Mouse (Mus musculus): Measurements from ENCODE around the gene Mvb12b. TPM values are rescaled to one million over a fixed set of nuclear protein-coding genes. Genes with fewer than 3 reads are reported as not detected.

Mvb12b gene
- polyA plus RNA-seq, 1 experiment from 2014 or later, result 43.7 TPM

DNA sequence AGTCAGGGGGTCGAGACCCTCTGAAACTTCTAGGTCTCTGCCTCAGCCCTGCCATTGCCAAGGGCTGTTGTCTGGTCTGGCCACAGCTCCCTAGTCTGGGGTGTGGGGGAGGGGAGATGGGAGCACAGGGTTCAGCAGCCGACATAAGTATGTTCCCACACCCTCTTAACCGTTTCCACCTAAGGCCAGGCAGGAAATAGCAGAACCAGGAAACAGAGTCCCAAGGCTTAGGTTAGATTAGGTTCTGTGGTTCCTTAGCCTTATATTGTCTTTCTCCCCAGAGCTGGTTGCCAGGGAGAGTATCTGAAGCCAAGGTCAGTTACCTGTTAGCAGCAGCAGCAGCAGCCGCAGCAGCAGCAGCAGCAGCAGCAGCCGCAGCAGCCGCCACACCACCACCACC lies 160.5 kb downstream of the Mvb12b start:
- no peak overlapping the region for H3K27ac ChIP-seq (ENCODE audit: low read depth, low read length)
- 72% methylated on average over 6 of the region's 6 CpGs for WGBS
- DNase-seq (ENCODE audit: low spot score), result no peak

DNA sequence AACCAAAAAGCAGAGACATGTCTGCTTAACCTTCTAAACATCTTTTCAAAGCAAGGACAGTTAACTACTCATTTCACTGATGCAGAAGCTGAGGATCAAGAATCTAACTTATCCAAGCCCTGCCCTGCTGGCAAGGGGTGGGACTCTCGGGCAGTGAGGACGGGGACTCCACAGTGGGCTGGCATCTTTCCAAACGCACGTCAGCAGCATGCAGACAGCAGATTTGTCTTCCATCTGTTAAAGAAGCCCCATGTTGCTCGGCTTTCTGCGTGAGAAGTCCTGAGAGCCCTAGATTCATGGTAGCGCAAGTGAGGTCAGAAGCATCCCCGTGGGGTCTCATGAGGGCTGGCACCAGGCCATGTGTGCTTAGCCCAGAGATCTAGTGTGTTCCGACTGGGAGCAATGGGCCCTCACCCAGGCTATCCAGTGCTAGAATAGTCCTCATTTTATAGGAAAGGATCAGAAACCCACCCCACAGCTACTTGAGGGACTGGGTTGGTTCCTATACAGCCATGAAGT lies 167.3 kb downstream of the Mvb12b start:
- H3K4me2 ChIP-seq (ENCODE audit: low read depth), result no peak overlapping the region
- DNase-seq (ENCODE audit: low spot score) (no peak), ATAC-seq (ENCODE audit: insufficient read depth, low FRiP score, low TSS enrichment) (no peak)
- H3K4me1 ChIP-seq (ENCODE audit: control insufficient read depth, insufficient read depth, low read length), result peaks cover 10% of the 10 kb centered on the region
- H3K9ac ChIP-seq (ENCODE audit: low read length), result no peak overlapping the region
- H3K27ac ChIP-seq (ENCODE audit: low read depth, low read length), result no peak overlapping the region
- no peaks in the 10 kb centered on the region for H3K36me3 ChIP-seq (ENCODE audit: control insufficient read depth, insufficient read depth, low read length)
- no peak overlapping the region for H3K4me3 ChIP-seq (ENCODE audit: low read depth, low read length)
- whole genome bisulfite sequencing, result 41% methylated on average over 9 of the region's 9 CpGs
- no peaks in the 10 kb centered on the region for H3K27me3 ChIP-seq (ENCODE audit: control insufficient read depth, insufficient read depth, low read length)
- H3K9me3 ChIP-seq (ENCODE audit: control insufficient read depth, low read length), result no peaks in the 10 kb centered on the region

More for the DNA sequence above, 160.5 kb downstream of the Mvb12b start:
- Histone ChIP-seq H3K36me3 (ENCODE audit: control insufficient read depth, insufficient read depth, low read length) (no peaks in the 10 kb centered on the region), H3K4me2 (ENCODE audit: low read depth) (no peak overlapping the region), H3K4me1 (ENCODE audit: control insufficient read depth, insufficient read depth, low read length) (no peaks in the 10 kb centered on the region), H3K9me3 (ENCODE audit: control insufficient read depth, low read length) (no peaks in the 10 kb centered on the region), H3K9ac (ENCODE audit: low read length) (no peak overlapping the region), H3K27me3 (ENCODE audit: control insufficient read depth, insufficient read depth, low read length) (no peaks in the 10 kb centered on the region), H3K4me3 (ENCODE audit: low read depth, low read length) (no peak overlapping the region)
- ATAC-seq (ENCODE audit: insufficient read depth, low FRiP score, low TSS enrichment), result no peak

DNA sequence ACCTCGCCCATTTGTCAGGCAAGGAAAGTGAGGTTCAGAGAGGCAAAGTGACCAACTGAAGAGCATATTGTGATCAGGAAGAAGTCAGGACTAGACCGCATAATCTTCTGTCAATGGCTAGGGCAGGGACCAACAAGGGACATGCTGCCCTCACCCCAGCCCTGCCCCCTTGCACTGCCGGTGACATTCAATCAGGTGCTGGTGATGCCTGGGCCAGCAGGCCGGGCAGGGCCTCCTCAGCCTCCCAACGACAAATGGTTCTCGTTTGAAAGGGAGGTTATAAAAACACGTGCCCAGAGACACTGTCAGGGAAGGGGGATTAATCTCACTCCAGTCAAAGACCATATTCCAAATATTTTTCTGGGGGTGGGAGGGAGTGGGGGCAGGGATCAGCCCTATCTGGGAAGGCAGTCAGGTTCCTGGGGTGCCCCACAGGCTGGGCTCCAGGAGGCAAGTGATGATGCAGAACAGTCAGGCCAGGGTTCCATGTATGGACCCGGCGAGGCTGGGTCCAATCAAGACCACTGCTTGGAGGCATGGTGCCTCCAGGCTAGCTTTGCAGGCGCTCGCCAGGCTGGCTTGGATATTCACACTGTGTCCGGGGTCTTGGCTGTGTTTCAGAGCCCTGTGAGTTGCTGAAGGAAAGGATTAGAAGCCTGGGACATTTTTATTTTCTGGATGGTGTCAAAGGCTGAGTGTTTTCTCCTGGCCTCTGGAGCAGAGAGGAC lies 168.2 kb downstream of the Mvb12b start:
- H3K9me3 ChIP-seq (ENCODE audit: control insufficient read depth, low read length), result no peaks in the 10 kb centered on the region
- no peak overlapping the region for H3K9ac ChIP-seq (ENCODE audit: low read length)
- DNase-seq (ENCODE audit: low spot score) (no peak), ATAC-seq (ENCODE audit: insufficient read depth, low FRiP score, low TSS enrichment) (no peak)
- H3K27ac ChIP-seq (ENCODE audit: low read depth, low read length), result no peak overlapping the region
- H3K4me1 ChIP-seq (ENCODE audit: control insufficient read depth, insufficient read depth, low read length), result peaks cover 17% of the 10 kb centered on the region
- no peak overlapping the region for H3K4me3 ChIP-seq (ENCODE audit: low read depth, low read length)
- WGBS, result 39% methylated on average over 12 of the region's 12 CpGs
- no peaks in the 10 kb centered on the region for H3K27me3 ChIP-seq (ENCODE audit: control insufficient read depth, insufficient read depth, low read length)
- H3K36me3 ChIP-seq (ENCODE audit: control insufficient read depth, insufficient read depth, low read length), result no peaks in the 10 kb centered on the region
- no peak overlapping the region for H3K4me2 ChIP-seq (ENCODE audit: low read depth)

DNA sequence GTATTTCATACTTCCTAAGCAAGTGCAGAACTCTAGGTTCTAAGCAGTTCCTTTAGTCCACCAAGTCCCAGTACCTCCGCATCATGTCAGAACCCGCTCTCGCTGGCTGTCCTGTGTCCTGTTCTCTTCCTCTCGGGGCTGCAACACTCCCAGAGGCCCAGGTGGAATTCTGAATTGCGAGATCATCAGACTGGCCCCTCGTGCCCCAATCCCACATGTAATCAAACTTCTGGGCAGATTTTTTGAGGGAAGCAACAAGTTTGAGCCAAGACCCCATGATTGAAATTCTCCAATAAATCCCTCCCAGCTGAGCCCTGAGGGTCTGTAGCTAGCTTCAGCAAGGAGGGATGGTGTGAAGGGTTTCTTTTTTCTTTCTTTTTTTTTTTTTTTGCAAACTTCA lies 169.2 kb downstream of the Mvb12b start:
- no peak overlapping the region for H3K9ac ChIP-seq (ENCODE audit: low read length)
- H3K27me3 ChIP-seq (ENCODE audit: control insufficient read depth, insufficient read depth, low read length), result no peaks in the 10 kb centered on the region
- H3K4me2 ChIP-seq (ENCODE audit: low read depth), result no peak overlapping the region
- 58% methylated on average over 6 of the region's 6 CpGs for WGBS
- ATAC-seq (ENCODE audit: insufficient read depth, low FRiP score, low TSS enrichment) (no peak), DNase-seq (ENCODE audit: low spot score) (no peak)
- H3K4me1 ChIP-seq (ENCODE audit: control insufficient read depth, insufficient read depth, low read length), result peaks cover 22% of the 10 kb centered on the region
- H3K9me3 ChIP-seq (ENCODE audit: control insufficient read depth, low read length), result no peaks in the 10 kb centered on the region
- no peak overlapping the region for H3K4me3 ChIP-seq (ENCODE audit: low read depth, low read length)
- no peak overlapping the region for H3K27ac ChIP-seq (ENCODE audit: low read depth, low read length)
- H3K36me3 ChIP-seq (ENCODE audit: control insufficient read depth, insufficient read depth, low read length), result no peaks in the 10 kb centered on the region

DNA sequence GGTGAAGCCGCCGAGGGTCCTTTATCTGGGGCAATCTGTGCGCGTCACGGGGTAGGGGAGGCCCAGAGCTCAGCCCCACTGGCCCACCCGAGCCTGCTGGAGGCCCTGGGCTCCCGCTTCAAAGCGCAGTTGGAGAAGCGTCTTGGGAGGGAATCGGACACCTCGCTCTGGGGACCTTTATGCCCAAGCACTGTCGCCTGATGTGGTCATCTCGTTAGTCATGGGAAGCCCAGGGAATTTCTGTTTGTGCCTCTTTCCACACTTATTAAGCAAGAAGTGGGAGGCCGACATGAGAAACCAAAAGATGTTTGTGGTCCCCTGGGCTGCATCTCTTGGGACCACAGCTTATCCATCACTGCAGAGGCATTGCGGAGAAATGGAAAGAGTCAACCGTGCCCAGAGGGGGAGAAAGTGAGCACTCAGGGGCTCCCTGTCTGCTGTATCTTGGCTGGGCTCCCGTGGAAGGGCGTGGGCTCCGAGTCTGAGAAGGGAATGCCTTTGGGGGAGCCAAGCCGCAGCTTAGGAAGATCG lies 169.9 kb downstream of the Mvb12b start:
- Histone ChIP-seq H3K9ac (ENCODE audit: low read length) (no peak overlapping the region), H3K27ac (ENCODE audit: low read depth, low read length) (no peak overlapping the region), H3K27me3 (ENCODE audit: control insufficient read depth, insufficient read depth, low read length) (no peaks in the 10 kb centered on the region), H3K4me2 (ENCODE audit: low read depth) (peak overlapping the region; percentile 15), H3K4me1 (ENCODE audit: control insufficient read depth, insufficient read depth, low read length) (peaks cover 28% of the 10 kb centered on the region), H3K36me3 (ENCODE audit: control insufficient read depth, insufficient read depth, low read length) (no peaks in the 10 kb centered on the region), H3K4me3 (ENCODE audit: low read depth, low read length) (no peak overlapping the region), H3K9me3 (ENCODE audit: control insufficient read depth, low read length) (no peaks in the 10 kb centered on the region)
- DNase-seq (ENCODE audit: low spot score) (no peak), ATAC-seq (ENCODE audit: insufficient read depth, low FRiP score, low TSS enrichment) (no peak)
- WGBS, result 19% methylated on average over 21 of the region's 21 CpGs

DNA sequence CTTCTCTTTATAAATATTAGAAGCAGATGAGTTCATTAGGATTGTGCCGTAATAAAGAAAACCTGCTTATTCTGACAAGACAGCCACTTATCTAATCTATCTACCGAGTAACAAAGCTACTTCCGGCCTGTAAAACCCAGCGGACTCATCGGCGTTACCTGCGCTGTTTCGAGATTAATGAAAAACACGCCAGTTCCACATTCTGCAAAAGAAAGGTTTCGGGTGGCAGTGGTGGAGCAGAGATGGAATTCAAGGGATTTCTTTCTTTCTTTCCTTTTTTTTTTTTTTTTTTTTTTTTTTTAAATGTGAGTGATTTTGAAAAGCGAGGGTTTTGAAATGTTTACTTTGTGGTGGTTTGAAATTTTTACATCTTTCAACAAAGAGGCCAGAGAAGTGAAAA lies 170.4 kb downstream of the Mvb12b start:
- no peaks in the 10 kb centered on the region for H3K36me3 ChIP-seq (ENCODE audit: control insufficient read depth, insufficient read depth, low read length)
- WGBS, result 48% methylated on average over 11 of the region's 11 CpGs
- peaks cover 28% of the 10 kb centered on the region for H3K4me1 ChIP-seq (ENCODE audit: control insufficient read depth, insufficient read depth, low read length)
- no peak overlapping the region for H3K9ac ChIP-seq (ENCODE audit: low read length)
- no peaks in the 10 kb centered on the region for H3K27me3 ChIP-seq (ENCODE audit: control insufficient read depth, insufficient read depth, low read length)
- peak overlapping the region; percentile 15; the same call in 1 of the 2 replicates for H3K4me2 ChIP-seq (ENCODE audit: low read depth)
- no peak for ATAC-seq (ENCODE audit: insufficient read depth, low FRiP score, low TSS enrichment)
- H3K4me3 ChIP-seq (ENCODE audit: low read depth, low read length), result no peak overlapping the region
- no peaks in the 10 kb centered on the region for H3K9me3 ChIP-seq (ENCODE audit: control insufficient read depth, low read length)
- no peak overlapping the region for H3K27ac ChIP-seq (ENCODE audit: low read depth, low read length)
- no peak for DNase-seq (ENCODE audit: low spot score)

DNA sequence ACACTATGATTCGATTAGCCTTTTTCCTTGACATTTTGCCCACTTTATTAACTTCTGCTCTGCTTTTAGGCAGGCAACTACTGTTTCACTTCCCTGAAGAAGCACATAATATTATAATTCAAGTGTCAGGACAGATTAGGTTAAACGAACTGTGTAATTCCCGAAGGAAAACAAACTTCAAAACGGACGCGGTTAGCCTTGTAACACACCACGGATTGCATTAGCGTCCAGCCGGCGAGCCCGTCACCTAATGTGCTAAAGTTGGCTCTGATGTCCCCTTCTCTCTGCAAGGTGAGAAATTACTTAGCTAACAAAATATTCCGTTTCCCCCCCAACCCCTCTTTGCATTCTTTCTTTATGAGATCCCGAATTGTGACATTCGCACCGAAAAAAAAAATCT lies 170.9 kb downstream of the Mvb12b start:
- no peak overlapping the region for H3K27ac ChIP-seq (ENCODE audit: low read depth, low read length)
- ATAC-seq (ENCODE audit: insufficient read depth, low FRiP score, low TSS enrichment) (no peak), DNase-seq (ENCODE audit: low spot score) (no peak)
- no peaks in the 10 kb centered on the region for H3K27me3 ChIP-seq (ENCODE audit: control insufficient read depth, insufficient read depth, low read length)
- H3K36me3 ChIP-seq (ENCODE audit: control insufficient read depth, insufficient read depth, low read length), result no peaks in the 10 kb centered on the region
- no peak overlapping the region for H3K4me3 ChIP-seq (ENCODE audit: low read depth, low read length)
- 40% methylated on average over 15 of the region's 15 CpGs for WGBS
- H3K9me3 ChIP-seq (ENCODE audit: control insufficient read depth, low read length), result no peaks in the 10 kb centered on the region
- H3K4me2 ChIP-seq (ENCODE audit: low read depth), result no peak overlapping the region
- peaks cover 28% of the 10 kb centered on the region for H3K4me1 ChIP-seq (ENCODE audit: control insufficient read depth, insufficient read depth, low read length)
- H3K9ac ChIP-seq (ENCODE audit: low read length), result no peak overlapping the region

DNA sequence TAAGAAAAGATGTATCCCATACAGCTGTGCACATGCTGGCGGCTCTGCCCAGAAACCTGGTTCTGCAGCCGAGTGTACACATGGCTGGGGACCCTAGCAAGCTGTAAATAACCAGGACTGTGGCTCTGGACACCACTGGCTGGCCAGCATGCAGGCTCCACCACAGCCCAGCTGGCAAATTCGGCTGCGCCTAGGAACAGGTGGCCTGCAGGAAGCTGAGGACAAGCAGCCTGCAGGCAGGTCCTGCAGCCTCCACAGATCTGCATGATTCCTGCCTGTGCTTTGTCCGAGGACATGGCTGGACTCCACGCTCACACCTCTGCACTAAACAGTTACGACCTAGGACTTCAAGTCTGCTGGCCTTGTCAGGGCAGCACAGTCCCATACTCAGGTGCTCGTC lies 172.8 kb downstream of the Mvb12b start:
- H3K9ac ChIP-seq (ENCODE audit: low read length), result no peak overlapping the region
- H3K36me3 ChIP-seq (ENCODE audit: control insufficient read depth, insufficient read depth, low read length), result no peaks in the 10 kb centered on the region
- peaks cover 28% of the 10 kb centered on the region for H3K4me1 ChIP-seq (ENCODE audit: control insufficient read depth, insufficient read depth, low read length)
- no peaks in the 10 kb centered on the region for H3K27me3 ChIP-seq (ENCODE audit: control insufficient read depth, insufficient read depth, low read length)
- DNase-seq (ENCODE audit: low spot score), result no peak
- H3K27ac ChIP-seq (ENCODE audit: low read depth, low read length), result no peak overlapping the region
- WGBS, result 40% methylated on average over 8 of the region's 8 CpGs
- H3K9me3 ChIP-seq (ENCODE audit: control insufficient read depth, low read length), result no peaks in the 10 kb centered on the region
- no peak overlapping the region for H3K4me3 ChIP-seq (ENCODE audit: low read depth, low read length)
- no peak overlapping the region for H3K4me2 ChIP-seq (ENCODE audit: low read depth)
- ATAC-seq (ENCODE audit: insufficient read depth, low FRiP score, low TSS enrichment), result no peak
